Mouse (Mus musculus) cerebellum, adult (tissue): ENCODE data around the gene Atp12a.

ENCODE experiments used
- ATAC-seq: cut with Nextera tagmentation; 2 replicates; pipeline ENCODE4 v1.9.2; 2017; ENCODE audit warnings: mild to moderate bottlenecking, moderate library complexity, mixed read lengths; ENCODE audit not compliant: insufficient number of reproducible peaks, low FRiP score, low TSS enrichment

The Atp12a gene

DNA sequence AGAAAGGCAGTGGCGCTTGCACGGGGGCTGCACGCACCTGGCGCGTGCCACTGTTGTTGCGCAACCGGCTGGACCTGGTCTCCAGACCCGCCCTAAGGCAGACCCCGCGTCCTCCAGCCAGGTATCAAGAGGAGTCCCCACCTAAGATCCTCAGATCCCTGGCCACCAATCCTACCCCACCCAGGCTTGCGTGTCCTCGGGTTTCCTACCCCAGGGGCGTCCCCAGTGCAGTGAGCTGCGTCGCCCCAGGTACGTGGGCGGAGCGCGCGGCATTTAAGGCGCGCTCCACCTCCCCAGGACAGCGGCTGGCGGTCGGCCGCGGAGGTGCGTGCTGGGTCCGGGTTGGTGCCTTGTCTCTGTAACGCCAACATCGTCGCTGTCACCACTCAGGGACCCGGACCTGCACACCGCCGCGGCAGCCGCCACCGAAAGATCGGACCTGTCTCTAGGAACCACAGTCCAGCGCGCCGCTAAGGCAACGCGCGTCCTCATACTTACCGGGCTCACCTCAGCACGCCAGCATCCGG is at the start of gene Atp12a:
Atp12a (plus strand) TSS at position 358 of the 527 bp plus-strand sequence.
- ATAC-seq = no peak

GRCm38 (mm10) chr14:56315519-56315918 is 49.3 kb upstream of the Atp12a start:
- no peak for ATAC-seq

- no peak for ATAC-seq
These were observed 48.5 kb upstream of the Atp12a start for GRCm38 (mm10) chr14:56316333-56316732.

- ATAC-seq = no peak
These were observed 41.9 kb upstream of the Atp12a start for GRCm38 (mm10) chr14:56322982-56323381.

DNA sequence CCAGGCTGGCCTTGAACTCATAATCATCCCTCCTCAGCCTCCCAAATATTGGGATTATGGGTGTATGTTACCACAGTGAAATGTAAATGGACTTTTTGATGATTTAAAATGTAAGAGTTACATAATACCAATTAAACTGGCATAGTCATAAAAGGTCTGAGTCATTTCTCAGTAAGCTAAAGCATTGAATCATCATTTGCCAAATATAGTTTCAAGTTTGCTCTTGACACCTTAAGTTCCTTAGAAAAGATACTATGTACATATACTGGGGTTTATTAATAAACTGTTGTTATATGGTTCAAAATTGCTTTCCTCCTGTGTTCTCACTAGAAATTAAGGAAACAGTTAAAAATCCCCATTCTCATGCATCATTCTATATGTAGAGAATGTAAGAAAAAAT is 39.8 kb upstream of the Atp12a start:
- no peak for ATAC-seq

GRCm38 (mm10) chr14:56333700-56334099 is 31.2 kb upstream of the Atp12a start:
- ATAC-seq = no peak

DNA sequence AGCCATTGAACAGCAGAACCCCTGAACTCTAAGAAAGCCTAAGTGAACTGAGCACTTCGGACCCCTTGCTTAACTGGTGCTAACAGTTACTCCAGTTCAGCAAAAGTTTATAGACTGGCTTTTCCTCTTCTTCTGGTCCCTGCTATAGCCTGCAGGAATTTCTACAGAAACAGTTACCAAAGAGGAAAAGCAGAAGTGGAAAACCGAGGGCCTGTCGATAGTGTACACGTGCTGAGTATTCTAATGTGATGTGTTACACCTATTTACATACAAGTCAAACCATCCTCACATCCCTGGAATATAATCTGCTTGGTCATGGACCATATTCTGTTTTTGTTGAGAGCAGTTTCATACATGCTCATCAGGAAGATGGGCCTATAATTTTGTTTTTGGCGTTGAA is 30.4 kb upstream of the Atp12a start:
- no peak for ATAC-seq

DNA sequence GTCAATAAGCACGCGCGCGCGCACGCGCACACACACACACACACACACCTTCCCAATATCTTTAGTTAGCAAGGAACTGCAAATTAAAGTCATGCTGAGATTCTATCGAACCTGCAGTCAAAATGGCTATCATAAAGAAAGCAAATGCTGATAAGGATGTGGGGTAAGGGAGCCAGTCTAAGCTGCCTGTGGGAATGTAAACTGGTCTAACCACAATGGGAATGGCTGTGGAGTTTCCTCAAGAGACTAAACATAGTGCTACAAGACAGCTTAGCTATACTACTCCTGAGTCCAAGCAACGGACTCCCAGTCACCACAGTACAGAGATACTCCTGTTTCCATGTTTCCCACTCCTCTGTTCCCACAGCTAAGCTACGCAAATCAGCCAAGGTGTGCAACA is 28.8 kb upstream of the Atp12a start:
- ATAC-seq = no peak

DNA sequence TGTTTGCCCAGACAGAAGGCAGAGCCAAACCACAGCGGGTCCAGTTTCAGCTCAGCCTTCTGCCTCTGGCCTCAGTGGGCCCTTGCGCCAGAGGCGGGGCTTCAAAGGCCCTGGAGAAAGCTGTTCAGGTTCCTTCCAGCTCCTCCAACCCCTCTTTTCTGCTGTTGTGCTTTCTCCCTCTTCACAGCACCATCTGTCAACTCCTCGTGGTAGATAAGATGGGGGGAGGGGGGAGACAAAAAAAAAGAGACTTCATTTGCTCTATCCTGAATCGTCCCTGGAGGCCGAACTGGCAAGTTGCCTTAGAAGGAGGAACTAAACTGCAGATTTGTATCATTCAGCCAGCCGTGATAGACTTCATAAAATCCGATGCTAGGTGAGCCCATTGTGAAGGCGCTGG is 27.8 kb upstream of the Atp12a start:
- ATAC-seq = no peak

GRCm38 (mm10) chr14:56337696-56338095 is 27.2 kb upstream of the Atp12a start:
- no peak for ATAC-seq

- no peak for ATAC-seq
These were observed 25.9 kb upstream of the Atp12a start for GRCm38 (mm10) chr14:56338882-56339442.

DNA sequence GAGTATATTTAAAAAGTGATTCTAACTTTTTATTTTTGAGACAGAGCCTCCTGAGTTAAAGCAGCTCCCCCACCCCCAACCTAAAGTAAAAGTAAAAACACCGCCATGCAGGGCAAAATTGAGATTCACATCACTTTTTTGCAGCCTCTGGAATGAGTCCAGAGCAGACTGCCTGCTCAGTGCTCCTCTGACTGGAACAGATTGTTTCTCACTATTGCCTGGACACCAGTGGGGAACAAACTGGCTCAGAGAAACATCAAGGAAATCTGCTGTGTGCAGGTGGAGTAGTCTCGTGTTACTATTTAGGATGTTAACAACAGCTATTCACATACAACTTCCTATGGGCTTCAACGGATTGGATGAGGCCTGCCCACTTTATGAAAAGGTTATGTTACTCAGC is 16.2 kb upstream of the Atp12a start:
- peak; percentile 91 for ATAC-seq

DNA sequence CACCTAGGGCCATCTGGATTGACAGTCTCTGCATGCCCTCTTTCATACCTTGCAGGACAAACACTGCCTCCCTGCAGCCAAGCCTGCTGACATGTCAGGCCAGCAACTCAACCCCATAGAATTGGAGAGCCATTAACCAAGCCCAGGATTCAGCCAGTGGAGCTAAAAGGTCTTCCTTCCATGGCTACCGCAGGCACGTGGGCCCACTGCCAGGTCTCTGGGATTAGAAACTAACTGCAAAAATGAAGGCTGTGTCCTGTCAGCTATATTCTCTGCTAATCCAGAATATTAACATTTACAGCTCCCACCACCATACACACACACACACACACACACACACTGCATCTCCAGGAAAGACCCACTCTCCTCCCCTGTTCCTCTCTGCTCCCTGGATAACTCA is 15.3 kb upstream of the Atp12a start:
- ATAC-seq = 0 out of 2 replicates have a peak, but pooled peaks have one; percentile 45

DNA sequence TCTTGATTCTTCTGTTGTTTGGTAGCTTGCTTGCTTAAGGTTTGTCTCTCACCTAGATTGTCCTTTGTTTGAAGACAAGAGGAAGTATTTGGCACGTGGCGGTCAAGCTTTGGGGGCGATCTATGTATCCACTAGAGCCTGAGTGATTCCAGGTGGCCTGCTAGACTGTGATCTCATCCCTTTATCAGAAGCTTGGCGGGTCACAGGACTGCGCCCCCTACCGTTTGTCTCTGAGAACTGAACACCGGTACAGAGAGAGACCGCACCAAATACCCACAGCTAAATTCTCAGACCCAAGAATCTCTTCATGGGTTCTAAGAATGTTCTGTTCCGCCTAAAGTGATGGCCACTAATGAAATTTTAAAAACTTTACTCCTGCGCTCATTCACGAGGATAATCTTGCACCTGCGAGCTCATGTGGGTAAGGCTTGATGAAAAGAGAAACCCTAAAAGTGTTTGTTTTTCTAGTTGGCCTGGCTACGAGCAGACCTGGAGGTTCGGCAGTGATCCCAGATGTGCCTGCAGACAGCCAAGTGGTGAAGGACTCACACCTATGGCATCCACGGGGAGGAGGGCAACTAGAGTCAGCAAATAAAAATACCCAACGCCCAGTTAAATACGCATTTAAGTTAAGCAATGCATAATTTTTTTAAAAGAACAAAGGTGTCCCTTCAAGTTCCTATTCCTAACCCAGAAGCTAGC is 12.8 kb upstream of the Atp12a start:
- no peak for ATAC-seq

DNA sequence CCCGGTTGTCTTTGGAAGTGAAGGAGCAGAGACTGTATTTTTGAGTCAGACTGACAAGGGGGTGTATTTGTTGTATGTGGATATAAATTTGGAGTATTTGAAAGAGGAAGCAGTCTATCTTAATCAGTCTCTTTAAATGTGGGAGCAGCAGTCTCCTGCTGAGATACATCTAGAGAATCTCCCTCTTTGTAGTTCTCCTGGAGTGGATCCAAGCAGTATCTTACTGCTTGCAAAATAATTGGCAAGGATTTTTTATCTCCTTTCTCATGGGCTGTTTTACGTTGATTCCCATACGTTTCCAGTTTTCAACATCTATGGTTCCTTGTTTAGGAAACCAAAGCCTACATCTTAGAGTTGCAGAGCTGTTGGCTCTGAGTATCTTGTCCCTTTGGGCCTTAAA is 10.1 kb upstream of the Atp12a start:
- ATAC-seq = no peak

DNA sequence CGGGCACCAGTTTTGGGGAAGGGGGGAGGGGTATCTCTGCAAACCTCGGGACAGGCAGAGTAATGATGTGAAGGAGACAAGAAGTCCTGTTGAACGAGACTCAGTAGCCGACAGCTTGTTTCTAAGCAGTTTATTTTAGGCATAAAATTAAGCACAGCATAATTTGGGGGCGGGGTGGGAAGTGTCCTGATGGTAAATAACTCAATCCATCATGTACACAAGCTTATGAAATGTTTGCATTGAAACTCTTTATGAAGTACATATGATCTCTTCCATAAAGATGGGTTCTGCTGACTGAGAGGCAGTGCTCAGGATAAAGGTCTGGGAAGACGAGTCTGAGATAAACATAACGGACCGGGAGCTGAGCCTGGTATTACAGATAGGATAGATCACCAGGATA is 9.5 kb upstream of the Atp12a start:
- no peak for ATAC-seq

DNA sequence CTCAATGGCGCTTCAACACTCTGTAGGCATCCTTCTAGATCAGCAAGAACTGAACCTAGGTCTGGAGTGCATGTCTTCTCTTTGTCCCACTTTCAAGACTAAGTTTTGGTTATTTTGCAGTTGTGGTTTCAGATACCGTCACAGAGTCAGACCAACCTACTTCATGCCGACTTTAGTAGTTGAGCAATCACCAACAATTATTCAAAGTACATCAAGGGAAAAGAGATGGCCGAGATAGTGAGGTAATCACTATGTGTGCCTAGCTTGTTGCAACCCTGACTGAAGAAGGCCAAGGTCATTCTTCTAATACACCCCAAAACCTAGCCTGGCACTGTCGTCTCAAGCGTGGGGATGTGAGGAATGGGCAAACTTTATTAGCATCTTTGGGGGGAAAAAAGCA is 8.7 kb upstream of the Atp12a start:
- no peak for ATAC-seq

DNA sequence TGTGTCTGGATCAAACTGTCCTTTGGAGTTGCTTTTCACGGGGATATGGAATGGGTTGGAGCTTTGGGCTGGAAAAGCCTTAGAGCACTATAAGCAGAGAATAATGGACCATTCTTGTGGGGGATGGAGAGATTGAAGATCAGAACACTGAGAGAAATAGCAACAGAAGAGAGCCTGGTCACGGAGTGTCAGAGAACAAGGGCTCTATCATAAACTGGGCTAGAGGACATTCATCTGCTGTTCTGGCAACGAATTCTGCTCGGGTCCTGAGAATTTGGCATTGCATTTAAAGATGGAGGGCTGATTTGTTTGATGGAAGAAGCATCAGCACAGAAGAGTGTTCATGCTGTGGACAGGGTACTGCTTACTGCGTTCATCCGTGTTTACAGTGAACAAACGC is 6.4 kb upstream of the Atp12a start:
- ATAC-seq = no peak

DNA sequence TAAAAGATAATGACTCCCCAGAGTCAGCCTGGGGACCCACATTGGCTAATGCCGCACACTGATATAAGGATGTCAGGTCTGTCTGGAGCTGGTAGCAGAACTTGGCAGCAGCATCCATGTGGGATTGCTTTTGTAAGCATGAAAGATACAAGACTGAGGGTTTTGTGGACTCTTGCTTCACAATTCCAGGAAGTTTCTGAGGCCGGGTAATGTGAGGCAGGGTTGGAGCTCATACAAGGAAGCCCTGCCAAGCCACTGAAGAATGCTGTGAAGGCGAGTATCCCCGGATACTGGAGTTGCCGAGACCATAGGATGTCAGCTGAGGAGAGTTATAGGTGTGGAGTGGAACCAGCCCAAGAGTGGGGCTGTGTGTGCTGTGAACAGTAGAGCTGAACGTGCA is 5.7 kb upstream of the Atp12a start:
- no peak for ATAC-seq

GRCm38 (mm10) chr14:56365292-56365691 is 424 bp downstream of the Atp12a start:
- no peak for ATAC-seq

DNA sequence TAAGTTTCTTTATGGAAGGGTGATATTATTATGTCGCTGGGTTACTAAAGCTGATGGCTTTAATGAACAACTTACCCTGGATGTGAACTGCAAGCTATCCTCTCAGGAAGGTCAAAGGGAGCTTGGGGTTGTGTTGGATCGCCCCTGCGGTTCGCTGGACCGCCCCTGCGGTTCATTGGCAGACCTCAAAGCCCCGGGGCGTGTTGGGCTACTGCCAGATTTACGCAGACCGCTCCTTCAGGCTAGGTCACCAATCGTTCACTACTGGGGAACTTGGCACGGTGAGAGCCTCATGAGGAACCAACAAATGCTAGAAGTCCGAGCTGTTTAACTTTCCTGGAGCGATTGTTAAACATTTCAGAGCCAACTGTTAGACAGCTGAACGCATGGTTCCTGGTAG is 1.8 kb downstream of the Atp12a start:
- ATAC-seq = no peak

DNA sequence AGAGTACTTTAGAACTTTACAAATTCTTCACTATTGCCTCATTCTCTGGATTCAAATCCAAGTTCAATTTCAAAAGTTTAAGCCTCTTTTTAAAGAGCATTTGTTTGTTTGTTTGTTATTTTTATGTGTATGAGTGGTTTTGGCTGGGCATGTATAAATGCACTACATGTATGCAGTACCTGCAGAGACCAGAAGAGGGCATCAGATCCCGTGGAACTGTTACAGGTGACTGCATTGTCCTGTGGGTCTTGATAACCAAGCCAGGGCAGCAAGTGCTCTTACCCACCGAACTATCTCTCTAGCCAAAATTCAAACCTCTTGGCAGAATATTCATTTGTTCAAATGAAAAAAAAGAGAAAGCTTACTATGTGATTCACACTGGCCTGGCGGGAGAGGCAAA is 4.0 kb downstream of the Atp12a start:
- no peak for ATAC-seq
